Mouse (Mus musculus) midbrain, embryonic 12.5 days (tissue): Measurements from ENCODE around the gene Fam198a. TPM values are rescaled to one million over a fixed set of nuclear protein-coding genes. Genes with fewer than 3 reads are reported as not detected.

ENCODE experiments used
- ATAC-seq: fragments of 200-750 bp; cut with Nextera tagmentation; 2 replicates; pipeline ENCODE4 v1.8.0; 2017; ENCODE audit warnings: low read depth, moderate TSS enrichment, moderate library complexity; ENCODE audit not compliant: low FRiP score
- H3K27ac ChIP-seq: fragments of 300-500 bp; sonication (generic); replicated peaks from 2 replicates; pipeline ENCODE4 v1.5.1; 2016; ENCODE audit warnings: mild to moderate bottlenecking
- H3K27me3 ChIP-seq: fragments of 300-500 bp; sonication (generic); 2 replicates; pipeline ENCODE4 v1.6.1; 2016; ENCODE audit warnings: mild to moderate bottlenecking
- H3K36me3 ChIP-seq: fragments of 300-500 bp; sonication (generic); 2 replicates; pipeline ENCODE4 v1.6.1; 2016
- H3K4me1 ChIP-seq: fragments of 300-500 bp; sonication (generic); 2 replicates; pipeline ENCODE4 v1.6.1; 2016
- H3K4me2 ChIP-seq: fragments of 300-500 bp; sonication (generic); replicated peaks from 2 replicates; pipeline ENCODE4 v1.6.1; 2016; ENCODE audit warnings: mild to moderate bottlenecking, moderate library complexity
- H3K4me3 ChIP-seq: fragments of 300-500 bp; sonication (generic); 2 replicates; pipeline ENCODE4 v1.5.1; 2016; ENCODE audit warnings: mild to moderate bottlenecking
- H3K9ac ChIP-seq: fragments of 300-500 bp; sonication (generic); replicated peaks from 2 replicates; pipeline ENCODE4 v1.6.1; 2016; ENCODE audit warnings: mild to moderate bottlenecking, moderate library complexity
- H3K9me3 ChIP-seq: fragments of 300-500 bp; sonication (generic); 2 replicates; pipeline ENCODE4 v1.6.1; 2016; ENCODE audit warnings: mild to moderate bottlenecking
- WGBS: fragments of 180-500 bp; shearing (Covaris S2); methylation state at CpG from one replicate; pipeline ENCODE4 v1.1.7; 2016; 5-methylcytosine and 5-hydroxymethylcytosine counted together
- polyA plus RNA-seq: library from polyadenylated mRNA; unstranded; fragments of >200 nt; fragmentation: Nextera tagmentation; extraction: Ambion mirVana; gene quantifications from 2 replicates; pipeline ENCODE4 v1.2.1, GENCODE M21; 2016

The Fam198a gene
- polyA plus RNA-seq, 1 experiment from 2014 or later = 1.0 TPM

- ATAC-seq = no peak
- no peak overlapping the region for H3K9ac ChIP-seq
- H3K27me3 ChIP-seq = 0 out of 2 replicates have a peak, but pooled peaks cover 5% of the 10 kb centered on the region
- H3K4me3 ChIP-seq = no peak overlapping the region
- no peaks in the 10 kb centered on the region for H3K9me3 ChIP-seq
- H3K4me1 ChIP-seq = no peaks in the 10 kb centered on the region
- no peak overlapping the region for H3K4me2 ChIP-seq
- 18% methylated on average over 2 of the region's 2 CpGs for WGBS
- H3K36me3 ChIP-seq = no peaks in the 10 kb centered on the region
- no peak overlapping the region for H3K27ac ChIP-seq
Measured at GRCm38 (mm10) chr9:121928498-121928897, 22.3 kb upstream of the Fam198a start.

GRCm38 (mm10) chr9:121934856-121935255, 15.9 kb upstream of the Fam198a start:
- Histone ChIP-seq H3K4me3 (no peak overlapping the region), H3K4me1 (no peaks in the 10 kb centered on the region), H3K27me3 (0 out of 2 replicates have a peak, but pooled peaks cover 5% of the 10 kb centered on the region), H3K9ac (no peak overlapping the region), H3K9me3 (no peaks in the 10 kb centered on the region), H3K36me3 (no peaks in the 10 kb centered on the region), H3K4me2 (no peak overlapping the region), H3K27ac (no peak overlapping the region)
- 89% methylated on average over 4 of the region's 4 CpGs for WGBS
- no peak for ATAC-seq

GRCm38 (mm10) chr9:121936952-121937351, 13.8 kb upstream of the Fam198a start:
- H3K9ac ChIP-seq = no peak overlapping the region
- peak overlapping the region; percentile 50; the same call in 1 of the 2 replicates for H3K4me3 ChIP-seq
- no peaks in the 10 kb centered on the region for H3K36me3 ChIP-seq
- H3K9me3 ChIP-seq = no peaks in the 10 kb centered on the region
- H3K27ac ChIP-seq = no peak overlapping the region
- no peaks in the 10 kb centered on the region for H3K4me1 ChIP-seq
- peak; percentile 52 for ATAC-seq
- H3K4me2 ChIP-seq = peak overlapping the region; percentile 51
- 0 out of 2 replicates have a peak, but pooled peaks cover 5% of the 10 kb centered on the region for H3K27me3 ChIP-seq
- 92% methylated on average over 1 of the region's 1 CpGs for WGBS

- peak; percentile 23; the same call in 1 of the 2 replicates for ATAC-seq
- Histone ChIP-seq H3K4me1 (no peaks in the 10 kb centered on the region), H3K9me3 (no peaks in the 10 kb centered on the region), H3K36me3 (no peaks in the 10 kb centered on the region), H3K27ac (0 out of 2 replicates have a peak overlapping the region, but pooled peaks have one; percentile 2), H3K4me2 (peak overlapping the region; percentile 51), H3K4me3 (peak overlapping the region; percentile 50), H3K9ac (0 out of 2 replicates have a peak overlapping the region, but pooled peaks have one; percentile 17), H3K27me3 (0 out of 2 replicates have a peak, but pooled peaks cover 3% of the 10 kb centered on the region)
- WGBS = 59% methylated on average over 6 of the region's 6 CpGs
Measured at GRCm38 (mm10) chr9:121937451-121937864, 13.3 kb upstream of the Fam198a start.

GRCm38 (mm10) chr9:121937944-121938355, 12.8 kb upstream of the Fam198a start:
- Histone ChIP-seq H3K4me2 (peak overlapping the region; percentile 51), H3K9me3 (no peaks in the 10 kb centered on the region), H3K9ac (peak overlapping the region; percentile 49; the same call in 1 of the 2 replicates), H3K4me3 (peak overlapping the region; percentile 50), H3K27me3 (no peaks in the 10 kb centered on the region), H3K4me1 (no peaks in the 10 kb centered on the region), H3K27ac (0 out of 2 replicates have a peak overlapping the region, but pooled peaks have one; percentile 2), H3K36me3 (no peaks in the 10 kb centered on the region)
- peak; percentile 66; the same call in 1 of the 2 replicates for ATAC-seq
- 55% methylated on average over 21 of the region's 21 CpGs for WGBS

- H3K4me3 ChIP-seq = no peak overlapping the region
- H3K9me3 ChIP-seq = no peaks in the 10 kb centered on the region
- H3K9ac ChIP-seq = no peak overlapping the region
- H3K27ac ChIP-seq = no peak overlapping the region
- no peak overlapping the region for H3K4me2 ChIP-seq
- ATAC-seq = no peak
- no peaks in the 10 kb centered on the region for H3K27me3 ChIP-seq
- H3K4me1 ChIP-seq = no peaks in the 10 kb centered on the region
- 96% methylated on average over 3 of the region's 3 CpGs for WGBS
- no peaks in the 10 kb centered on the region for H3K36me3 ChIP-seq
Measured at GRCm38 (mm10) chr9:121943005-121943404, 7.8 kb upstream of the Fam198a start.

- no peaks in the 10 kb centered on the region for H3K36me3 ChIP-seq
- no peaks in the 10 kb centered on the region for H3K4me1 ChIP-seq
- ATAC-seq = no peak
- 88% methylated on average over 3 of the region's 3 CpGs for WGBS
- H3K4me2 ChIP-seq = no peak overlapping the region
- no peaks in the 10 kb centered on the region for H3K27me3 ChIP-seq
- H3K9ac ChIP-seq = no peak overlapping the region
- no peak overlapping the region for H3K4me3 ChIP-seq
- H3K9me3 ChIP-seq = no peaks in the 10 kb centered on the region
- no peak overlapping the region for H3K27ac ChIP-seq
Measured at GRCm38 (mm10) chr9:121943628-121944027, 7.2 kb upstream of the Fam198a start.

GRCm38 (mm10) chr9:121947784-121948183, 3.0 kb upstream of the Fam198a start:
- Histone ChIP-seq H3K9ac (no peak overlapping the region), H3K9me3 (no peaks in the 10 kb centered on the region), H3K36me3 (no peaks in the 10 kb centered on the region), H3K4me1 (peaks cover 12% of the 10 kb centered on the region), H3K4me3 (no peak overlapping the region), H3K27ac (no peak overlapping the region), H3K27me3 (no peaks in the 10 kb centered on the region), H3K4me2 (no peak overlapping the region)
- no peak for ATAC-seq
- 19% methylated on average over 4 of the region's 4 CpGs for WGBS

GRCm38 (mm10) chr9:121948431-121948830, 2.4 kb upstream of the Fam198a start:
- peaks cover 12% of the 10 kb centered on the region for H3K4me1 ChIP-seq
- ATAC-seq = no peak
- no peak overlapping the region for H3K9ac ChIP-seq
- H3K36me3 ChIP-seq = no peaks in the 10 kb centered on the region
- no peaks in the 10 kb centered on the region for H3K27me3 ChIP-seq
- no peak overlapping the region for H3K4me3 ChIP-seq
- H3K9me3 ChIP-seq = no peaks in the 10 kb centered on the region
- no peak overlapping the region for H3K4me2 ChIP-seq
- no peak overlapping the region for H3K27ac ChIP-seq
- 82% methylated on average over 4 of the region's 4 CpGs for WGBS

- Histone ChIP-seq H3K36me3 (no peaks in the 10 kb centered on the region), H3K4me2 (peak overlapping the region; percentile 41), H3K27me3 (no peaks in the 10 kb centered on the region), H3K9me3 (no peaks in the 10 kb centered on the region), H3K4me1 (peaks cover 12% of the 10 kb centered on the region), H3K27ac (no peak overlapping the region), H3K9ac (no peak overlapping the region), H3K4me3 (peak overlapping the region; percentile 13; the same call in 1 of the 2 replicates)
- 44% methylated on average over 4 of the region's 4 CpGs for WGBS
- ATAC-seq = no peak
Measured at GRCm38 (mm10) chr9:121951114-121951423, 281 bp downstream of the Fam198a start.

GRCm38 (mm10) chr9:121952596-121952995, 1.8 kb downstream of the Fam198a start:
- H3K4me3 ChIP-seq = no peak overlapping the region
- no peak overlapping the region for H3K27ac ChIP-seq
- H3K9ac ChIP-seq = no peak overlapping the region
- H3K9me3 ChIP-seq = no peaks in the 10 kb centered on the region
- 92% methylated on average over 6 of the region's 6 CpGs for WGBS
- no peak overlapping the region for H3K4me2 ChIP-seq
- no peaks in the 10 kb centered on the region for H3K36me3 ChIP-seq
- peaks cover 12% of the 10 kb centered on the region for H3K4me1 ChIP-seq
- no peak for ATAC-seq
- H3K27me3 ChIP-seq = no peaks in the 10 kb centered on the region

GRCm38 (mm10) chr9:121959966-121960635, 9.3 kb downstream of the Fam198a start:
- Histone ChIP-seq H3K36me3 (no peaks in the 10 kb centered on the region), H3K4me1 (no peaks in the 10 kb centered on the region), H3K27me3 (no peaks in the 10 kb centered on the region), H3K9ac (no peak overlapping the region), H3K27ac (no peak overlapping the region), H3K4me3 (no peak overlapping the region), H3K4me2 (no peak overlapping the region), H3K9me3 (no peaks in the 10 kb centered on the region)
- WGBS = 55% methylated on average over 7 of the region's 7 CpGs
- no peak for ATAC-seq
